8 mouse cellular contexts compared by ENCODE assay signal in genomic region chr3:136670110-136670359, GRCm38 (mm10). TPM values are rescaled to one million over a fixed set of nuclear protein-coding genes. Genes with fewer than 3 reads are reported as not detected.
DNase-seq lines count a peak whose midpoint lies in the region; ATAC-seq and TF ChIP-seq lines count a peak whose summit lies in the region.

Ppp3ca (plus strand) TSS chr3:136670124.

- no peaks in the 10 kb centered on the region for H3K36me3 ChIP-seq in spleen, adult 2 months (ENCODE audit: control insufficient read depth, insufficient read depth, low read length)
- H3K36me3 ChIP-seq in limb, embryonic 13.5 days: no peaks in the 10 kb centered on the region
- H3K36me3 ChIP-seq in small intestine, adult 2 months (ENCODE audit: control insufficient read depth, insufficient read depth, low read length): no peaks in the 10 kb centered on the region

- ATAC-seq in erythroblast, adult 5-6 weeks (replicated peaks; ENCODE audit: low FRiP score, poor library complexity, severe bottlenecking): no peak
- no peak for ATAC-seq in limb, embryonic 13.5 days (ENCODE audit: low FRiP score, low read depth)

- no peak for DNase-seq in spleen, adult 2 months (ENCODE audit: low read depth in 1 of 2, low spot score in 2 of 2)
- DNase-seq in spleen, adult 12 weeks (ENCODE audit: low spot score): no peak
- no peak for DNase-seq in heart, postnatal 14 days
- no peak for DNase-seq in urinary bladder, postnatal 36 days (ENCODE audit: low spot score in 2 of 2)
- DNase-seq in spleen, postnatal 10 days (ENCODE audit: low spot score in 2 of 2): no peak

- peak within 1 kb of the TSS; percentile 86 for H3K9ac ChIP-seq in limb, embryonic 13.5 days

- peak within 1 kb of the TSS; percentile 92 for H3K27ac ChIP-seq in spleen, adult 2 months (ENCODE audit: insufficient read depth, low read length)
- H3K27ac ChIP-seq in limb, embryonic 13.5 days: peak within 1 kb of the TSS; percentile 97
- H3K27ac ChIP-seq in small intestine, adult 2 months (ENCODE audit: insufficient read depth, low read depth, low read length): peak within 1 kb of the TSS; percentile 88

- 0% methylated on average over 31 of the region's 43 CpGs for WGBS in spleen, adult 2 months
- under 1% methylated on average over 32 of the region's 43 CpGs for WGBS in limb, embryonic 13.5 days
- WGBS in small intestine, adult 2 months: under 1% methylated on average over 34 of the region's 43 CpGs

- intact Hi-C loops in heart, postnatal 14 days (cut with DNase I): loop anchor here (2.0 to 10.0 kb wide), 3 partner anchors 27 to 165 kb away; no protein-coding TSS in a partner anchor

- peak within 1 kb of the TSS; percentile 80 for H3K4me2 ChIP-seq in limb, embryonic 13.5 days (replicated peaks)

- H3K27me3 ChIP-seq in spleen, adult 2 months (ENCODE audit: control insufficient read depth, insufficient read depth, low read length): no peaks in the 10 kb centered on the region
- no peaks in the 10 kb centered on the region for H3K27me3 ChIP-seq in limb, embryonic 13.5 days
- no peaks in the 10 kb centered on the region for H3K27me3 ChIP-seq in small intestine, adult 2 months (ENCODE audit: control insufficient read depth, insufficient read depth, low read length)

- H3K4me1 ChIP-seq in spleen, adult 2 months (ENCODE audit: control insufficient read depth, insufficient read depth, insufficient read length): no peaks in the 10 kb centered on the region; the same call in 1 of the 2 replicates
- peaks cover 22% of the 10 kb centered on the region for H3K4me1 ChIP-seq in limb, embryonic 13.5 days
- peaks cover 4% of the 10 kb centered on the region; the same call in 1 of the 2 replicates for H3K4me1 ChIP-seq in small intestine, adult 2 months (ENCODE audit: control insufficient read depth, insufficient read depth, insufficient read length, low read length)

- TF ChIP-seq POLR2A in spleen, adult 2 months (IDR thresholded peaks at IDR 0.05; ENCODE audit: low read depth, low read length): peak; percentile 45; the same call in 1 of the 2 replicates
- peak; percentile 37; the same call in 1 of the 2 replicates for TF ChIP-seq POLR2A in small intestine, adult 2 months (IDR thresholded peaks at IDR 0.05; ENCODE audit: low read depth, low read length)

- H3K9me3 ChIP-seq in limb, embryonic 13.5 days: no peaks in the 10 kb centered on the region

- H3K4me3 ChIP-seq in spleen, adult 2 months (ENCODE audit: extremely low read depth, insufficient read depth, insufficient read length): peak within 1 kb of the TSS; percentile 96
- H3K4me3 ChIP-seq in limb, embryonic 13.5 days: peak within 1 kb of the TSS; percentile 88
- peak within 1 kb of the TSS; percentile 77 for H3K4me3 ChIP-seq in small intestine, adult 2 months (ENCODE audit: low read depth, low read length)

- no peak for TF ChIP-seq CTCF in spleen, adult 2 months (IDR thresholded peaks at IDR 0.05; ENCODE audit: extremely low read depth, insufficient read depth, insufficient read length, insufficient replicate concordance)
- no peak for TF ChIP-seq CTCF in small intestine, adult 2 months (IDR thresholded peaks at IDR 0.05; ENCODE audit: extremely low read depth, insufficient read length, insufficient replicate concordance, low read depth, low read length)

RNA-seq across cellular contexts. Expression of gene Ppp3ca, which starts in this region (rescaled TPM):
- 23.0 and 46.3 TPM in 2 replicates for polyA plus RNA-seq in spleen, adult 2 months (2012; rRNA removed)
- total RNA-seq in erythroblast, adult 5-6 weeks (2015; ENCODE audit: low replicate concordance): 23.2 and 23.8 TPM in 2 replicates
- total RNA-seq in erythroblast, adult 5-6 weeks (2017; ENCODE audit: low replicate concordance): 19.4 and 25.1 TPM in 2 replicates
- 10 to 100 TPM; 50.0 to 53.5 TPM for total RNA-seq in heart, postnatal 14 days (2021)
- polyA plus RNA-seq in limb, embryonic 13.5 days (2015; fragmentation: Nextera tagmentation; extraction: Ambion mirVana): 67.4 and 71.6 TPM in 2 replicates
- polyA plus RNA-seq in small intestine, adult 2 months (2012; rRNA removed): 9.6 and 25.3 TPM in 2 replicates
